Mouse (Mus musculus): Measurements from ENCODE around the gene Slc2a3. TPM values are rescaled to one million over a fixed set of nuclear protein-coding genes. Genes with fewer than 3 reads are reported as not detected.
"Not testable (repeated sequence)": the region's sequence is repeated elsewhere in the genome, so short reads cannot be mapped to it uniquely, and the experiment has no call there.

Slc2a3 gene
- polyA plus RNA-seq, 1 experiment from 2014 or later: 28.4 TPM

DNA sequence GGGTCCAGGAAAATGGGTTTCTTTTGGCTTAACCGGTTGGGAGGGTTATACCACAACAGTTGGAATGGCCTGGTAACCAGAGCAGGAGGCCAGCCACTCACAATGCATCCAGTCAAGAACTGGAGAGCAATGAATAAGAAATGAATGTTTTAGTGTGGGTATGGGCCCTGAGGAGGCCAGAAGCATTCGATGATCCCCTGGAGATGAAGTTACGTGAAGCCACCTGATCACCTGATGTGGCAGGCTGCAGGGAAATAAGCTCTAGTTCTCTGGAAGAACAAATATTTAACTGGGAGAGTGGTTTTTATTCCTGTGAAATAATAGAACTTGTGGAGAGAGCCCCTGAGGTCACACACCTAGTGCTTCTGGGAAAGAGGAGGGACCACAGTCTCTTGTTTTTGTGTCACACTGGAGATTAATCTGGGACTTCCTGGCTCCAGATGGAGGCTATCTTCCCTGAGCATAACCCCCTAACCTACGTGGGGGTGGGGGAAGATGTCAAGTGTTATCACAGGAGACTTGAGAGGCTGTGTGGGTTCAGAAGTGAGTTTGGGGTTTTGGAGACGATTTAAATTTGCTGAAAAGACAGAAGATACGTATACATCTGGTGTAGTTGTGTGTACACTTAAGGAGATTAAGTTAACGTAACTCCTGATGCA is 86.6 kb downstream of the Slc2a3 start:
- DNase-seq: no peak
- H3K4me1 ChIP-seq (ENCODE audit: control insufficient read depth, insufficient read depth, low read length): 0 out of 2 replicates have a peak, but pooled peaks cover 9% of the 10 kb centered on the region
- 58% methylated on average over 7 of the region's 7 CpGs for WGBS

DNA sequence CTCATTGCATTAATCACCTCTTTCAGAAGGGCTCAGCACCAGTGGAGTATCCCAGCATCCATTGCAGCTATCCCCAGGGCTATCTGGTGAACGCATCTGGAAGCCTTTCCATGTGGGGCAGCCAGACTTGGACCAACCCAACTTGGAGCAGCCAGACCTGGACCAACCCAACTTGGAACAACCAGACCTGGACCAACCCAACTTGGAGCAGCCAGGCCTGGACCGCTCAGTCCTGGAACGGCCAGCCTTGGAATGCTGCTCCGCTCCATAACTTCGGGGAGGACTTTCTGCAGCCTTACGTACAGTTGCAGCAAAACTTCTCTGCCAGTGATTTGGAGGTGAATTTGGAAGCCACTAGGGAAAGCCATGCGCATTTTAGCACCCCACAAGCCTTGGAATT is 88.3 kb downstream of the Slc2a3 start:
- not testable (repeated sequence) for H3K27me3 ChIP-seq (ENCODE audit: control insufficient read depth, insufficient read depth, low read length); H3K9me3 ChIP-seq (ENCODE audit: control insufficient read depth, low read length); H3K4me2 ChIP-seq (ENCODE audit: low read length); H3K4me1 ChIP-seq (ENCODE audit: control insufficient read depth, insufficient read depth, low read length); DNase-seq; H3K36me3 ChIP-seq (ENCODE audit: control insufficient read depth, insufficient read depth, low read length); H3K4me3 ChIP-seq (replicated peaks; ENCODE audit: low read depth, low read length); H3K9ac ChIP-seq (replicated peaks; ENCODE audit: low read length); ATAC-seq (ENCODE audit: low FRiP score, low TSS enrichment); H3K27ac ChIP-seq (replicated peaks; ENCODE audit: low read depth, low read length)
- WGBS: 92% methylated on average over 7 of the region's 7 CpGs

More for the DNA sequence above, 86.6 kb downstream of the Slc2a3 start:
- H3K36me3 ChIP-seq (ENCODE audit: control insufficient read depth, insufficient read depth, low read length): no peaks in the 10 kb centered on the region
- no peak overlapping the region for H3K4me2 ChIP-seq (ENCODE audit: low read length)
- no peaks in the 10 kb centered on the region for H3K9me3 ChIP-seq (ENCODE audit: control insufficient read depth, low read length)
- no peak overlapping the region for H3K4me3 ChIP-seq (replicated peaks; ENCODE audit: low read depth, low read length)
- H3K27ac ChIP-seq (replicated peaks; ENCODE audit: low read depth, low read length): no peak overlapping the region
- ATAC-seq (ENCODE audit: low FRiP score, low TSS enrichment): no peak
- H3K9ac ChIP-seq (replicated peaks; ENCODE audit: low read length): no peak overlapping the region
- no peaks in the 10 kb centered on the region for H3K27me3 ChIP-seq (ENCODE audit: control insufficient read depth, insufficient read depth, low read length)

DNA sequence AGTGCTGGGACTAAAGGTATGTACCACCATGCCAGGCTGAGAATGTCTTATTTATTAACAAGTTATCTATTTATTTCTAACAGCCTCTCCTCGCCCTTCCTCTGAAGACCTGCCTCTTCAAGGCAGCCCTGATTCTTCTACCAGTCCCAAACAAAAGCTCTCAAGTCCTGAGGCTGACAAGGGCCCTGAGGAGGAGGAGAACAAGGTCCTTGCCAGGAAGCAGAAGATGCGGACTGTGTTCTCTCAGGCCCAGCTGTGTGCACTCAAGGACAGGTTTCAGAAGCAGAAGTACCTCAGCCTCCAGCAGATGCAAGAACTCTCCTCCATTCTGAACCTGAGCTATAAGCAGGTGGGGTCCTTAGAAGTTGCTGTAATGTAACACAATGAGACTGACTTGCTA is 90.0 kb downstream of the Slc2a3 start:
- Histone ChIP-seq H3K36me3 (ENCODE audit: control insufficient read depth, insufficient read depth, low read length) (no peaks in the 10 kb centered on the region), H3K4me1 (ENCODE audit: control insufficient read depth, insufficient read depth, low read length) (0 out of 2 replicates have a peak, but pooled peaks cover 9% of the 10 kb centered on the region), H3K27me3 (ENCODE audit: control insufficient read depth, insufficient read depth, low read length) (no peaks in the 10 kb centered on the region), H3K4me3 (replicated peaks; ENCODE audit: low read depth, low read length) (no peak overlapping the region), H3K27ac (replicated peaks; ENCODE audit: low read depth, low read length) (no peak overlapping the region), H3K9me3 (ENCODE audit: control insufficient read depth, low read length) (no peaks in the 10 kb centered on the region), H3K9ac (replicated peaks; ENCODE audit: low read length) (no peak overlapping the region), H3K4me2 (ENCODE audit: low read length) (no peak overlapping the region)
- ATAC-seq (ENCODE audit: low FRiP score, low TSS enrichment) (no peak), DNase-seq (no peak)
- 91% methylated on average over 2 of the region's 2 CpGs for WGBS

DNA sequence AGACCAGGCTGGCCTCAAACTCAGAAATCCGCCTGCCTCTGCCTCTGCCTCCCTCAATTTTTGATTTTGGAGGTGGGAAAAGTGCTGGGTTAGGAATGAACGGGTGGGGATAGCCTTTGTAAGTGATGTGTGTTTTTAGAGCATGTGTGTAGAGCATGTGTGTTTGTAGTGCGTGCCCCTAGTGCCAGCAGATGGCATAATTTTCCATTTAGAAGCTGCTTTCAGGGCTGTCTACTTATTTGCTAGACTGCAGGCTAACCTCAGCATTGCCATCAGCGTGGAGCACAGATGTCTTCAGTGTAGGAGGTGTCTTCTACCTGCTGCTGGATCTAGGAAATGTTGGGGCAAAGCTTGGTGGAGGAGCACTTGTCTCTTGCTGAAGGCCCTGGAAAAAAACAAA is 92.6 kb downstream of the Slc2a3 start:
- no peaks in the 10 kb centered on the region for H3K27me3 ChIP-seq (ENCODE audit: control insufficient read depth, insufficient read depth, low read length)
- ATAC-seq (ENCODE audit: low FRiP score, low TSS enrichment) (no peak), DNase-seq (no peak)
- H3K4me1 ChIP-seq (ENCODE audit: control insufficient read depth, insufficient read depth, low read length): no peaks in the 10 kb centered on the region
- no peak overlapping the region for H3K4me2 ChIP-seq (ENCODE audit: low read length)
- no peaks in the 10 kb centered on the region for H3K36me3 ChIP-seq (ENCODE audit: control insufficient read depth, insufficient read depth, low read length)
- no peak overlapping the region for H3K4me3 ChIP-seq (replicated peaks; ENCODE audit: low read depth, low read length)
- no peaks in the 10 kb centered on the region for H3K9me3 ChIP-seq (ENCODE audit: control insufficient read depth, low read length)
- WGBS: 79% methylated on average over 4 of the region's 4 CpGs
- H3K27ac ChIP-seq (replicated peaks; ENCODE audit: low read depth, low read length): no peak overlapping the region
- H3K9ac ChIP-seq (replicated peaks; ENCODE audit: low read length): no peak overlapping the region

DNA sequence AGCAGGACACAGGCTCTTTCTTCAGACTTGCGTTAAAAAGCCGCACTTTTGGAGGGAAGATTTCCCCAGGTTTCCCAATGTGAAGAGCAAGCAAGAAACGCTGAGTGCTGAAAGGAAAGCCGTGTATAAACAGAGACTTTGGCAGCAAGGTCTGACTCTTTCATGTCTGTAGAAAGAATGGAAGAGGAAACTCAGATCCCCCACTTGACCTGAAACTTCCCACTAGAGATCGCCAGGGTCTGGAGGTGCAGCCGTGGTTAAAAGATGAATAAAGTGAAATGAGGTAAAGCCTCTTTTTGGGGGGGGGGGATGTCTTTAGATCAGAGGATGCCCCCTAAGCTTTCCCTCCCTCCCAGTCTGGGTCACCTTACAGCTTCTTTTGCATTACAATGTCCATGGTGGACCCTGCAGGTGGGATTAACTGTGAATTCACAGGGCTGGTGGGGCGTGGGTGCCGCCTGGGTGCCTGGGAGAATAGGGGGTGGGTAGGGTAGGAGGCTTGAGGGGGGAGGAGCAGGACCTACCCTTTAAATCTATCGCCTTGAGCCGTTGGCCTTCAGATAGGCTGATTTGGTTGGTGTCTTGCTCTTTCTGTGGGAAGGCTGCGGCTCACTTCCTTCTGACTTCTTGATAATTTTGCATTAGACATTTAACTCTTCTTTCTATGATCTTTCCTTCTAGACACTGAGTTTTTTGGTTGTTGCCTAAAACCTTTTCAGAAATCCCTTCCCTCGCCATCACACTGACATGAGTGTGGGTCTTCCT is 94.2 kb downstream of the Slc2a3 start, which contains the start of gene Nanog:
Gene Nanog (plus strand): TSS at position 454 of the 765 bp plus-strand sequence.
- DNase-seq (no peak), ATAC-seq (ENCODE audit: low FRiP score, low TSS enrichment) (no peak)
- 21% methylated on average over 12 of the region's 12 CpGs for WGBS
- Histone ChIP-seq H3K9me3 (ENCODE audit: control insufficient read depth, low read length) (no peaks in the 10 kb centered on the region), H3K9ac (replicated peaks; ENCODE audit: low read length) (no peak within 1 kb of the TSS), H3K4me1 (ENCODE audit: control insufficient read depth, insufficient read depth, low read length) (peaks cover 5% of the 10 kb centered on the region; the same call in 1 of the 2 replicates), H3K4me3 (replicated peaks; ENCODE audit: low read depth, low read length) (no peak within 1 kb of the TSS), H3K27ac (replicated peaks; ENCODE audit: low read depth, low read length) (no peak within 1 kb of the TSS), H3K27me3 (ENCODE audit: control insufficient read depth, insufficient read depth, low read length) (no peaks in the 10 kb centered on the region), H3K4me2 (ENCODE audit: low read length) (no peak within 1 kb of the TSS), H3K36me3 (ENCODE audit: control insufficient read depth, insufficient read depth, low read length) (no peaks in the 10 kb centered on the region)

DNA sequence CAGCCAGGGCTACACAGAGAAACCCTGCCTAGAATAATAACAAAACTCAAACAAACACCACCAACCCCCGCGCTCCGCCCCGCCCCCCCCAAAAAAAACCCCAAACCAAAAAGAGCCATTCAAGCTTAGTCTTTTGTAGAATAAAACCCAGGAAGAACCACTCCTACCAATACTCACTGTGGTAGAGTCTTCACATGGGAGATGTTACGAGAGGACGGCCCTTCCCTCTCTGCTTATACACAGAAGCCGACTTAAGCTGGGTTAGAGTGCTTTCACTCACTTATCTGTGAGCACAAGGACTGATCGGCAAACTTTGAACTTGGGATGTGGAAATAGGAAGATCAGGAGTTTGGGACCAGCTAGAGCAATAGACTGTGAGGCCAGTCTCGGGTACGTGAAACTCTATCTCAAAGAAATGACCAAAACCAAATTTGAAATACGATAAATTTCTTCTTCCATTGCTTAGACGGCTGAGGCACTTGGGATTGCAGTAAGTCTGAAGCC is 95.1 kb downstream of the Slc2a3 start:
- H3K27ac ChIP-seq (replicated peaks; ENCODE audit: low read depth, low read length): no peak overlapping the region
- ATAC-seq (ENCODE audit: low FRiP score, low TSS enrichment) (no peak), DNase-seq (no peak)
- H3K9me3 ChIP-seq (ENCODE audit: control insufficient read depth, low read length): no peaks in the 10 kb centered on the region
- no peak overlapping the region for H3K9ac ChIP-seq (replicated peaks; ENCODE audit: low read length)
- H3K4me3 ChIP-seq (replicated peaks; ENCODE audit: low read depth, low read length): no peak overlapping the region
- H3K27me3 ChIP-seq (ENCODE audit: control insufficient read depth, insufficient read depth, low read length): no peaks in the 10 kb centered on the region
- no peaks in the 10 kb centered on the region for H3K36me3 ChIP-seq (ENCODE audit: control insufficient read depth, insufficient read depth, low read length)
- no peak overlapping the region for H3K4me2 ChIP-seq (ENCODE audit: low read length)
- peaks cover 5% of the 10 kb centered on the region; the same call in 1 of the 2 replicates for H3K4me1 ChIP-seq (ENCODE audit: control insufficient read depth, insufficient read depth, low read length)
- 67% methylated on average over 12 of the region's 12 CpGs for WGBS

DNA sequence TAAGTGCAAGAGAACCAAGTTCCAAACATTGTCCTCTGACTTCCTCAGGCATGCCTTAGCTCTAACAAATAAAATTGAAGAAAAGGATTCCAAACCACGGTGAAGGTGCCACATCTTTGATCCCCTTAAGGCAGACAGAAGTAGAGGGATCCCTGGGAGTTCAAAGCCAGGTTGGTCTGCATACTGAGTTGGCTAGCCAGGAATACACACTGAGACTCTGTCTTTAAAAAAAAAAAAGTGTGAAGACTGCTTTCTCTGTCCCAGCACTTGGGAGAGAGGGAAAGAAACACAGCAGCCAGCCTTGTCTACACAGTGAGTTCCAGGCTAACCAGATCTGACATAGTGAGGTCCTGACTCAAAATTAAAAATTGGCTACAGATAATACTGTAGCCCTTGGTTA is 97.7 kb downstream of the Slc2a3 start:
- Histone ChIP-seq H3K27ac (replicated peaks; ENCODE audit: low read depth, low read length) (no peak overlapping the region), H3K4me2 (ENCODE audit: low read length) (no peak overlapping the region), H3K9me3 (ENCODE audit: control insufficient read depth, low read length) (no peaks in the 10 kb centered on the region), H3K9ac (replicated peaks; ENCODE audit: low read length) (no peak overlapping the region), H3K4me3 (replicated peaks; ENCODE audit: low read depth, low read length) (no peak overlapping the region), H3K4me1 (ENCODE audit: control insufficient read depth, insufficient read depth, low read length) (peaks cover 5% of the 10 kb centered on the region; the same call in 1 of the 2 replicates), H3K36me3 (ENCODE audit: control insufficient read depth, insufficient read depth, low read length) (no peaks in the 10 kb centered on the region), H3K27me3 (ENCODE audit: control insufficient read depth, insufficient read depth, low read length) (no peaks in the 10 kb centered on the region)
- DNase-seq (no peak), ATAC-seq (ENCODE audit: low FRiP score, low TSS enrichment) (no peak)
- 28% methylated on average over 1 of the region's 1 CpGs for WGBS

DNA sequence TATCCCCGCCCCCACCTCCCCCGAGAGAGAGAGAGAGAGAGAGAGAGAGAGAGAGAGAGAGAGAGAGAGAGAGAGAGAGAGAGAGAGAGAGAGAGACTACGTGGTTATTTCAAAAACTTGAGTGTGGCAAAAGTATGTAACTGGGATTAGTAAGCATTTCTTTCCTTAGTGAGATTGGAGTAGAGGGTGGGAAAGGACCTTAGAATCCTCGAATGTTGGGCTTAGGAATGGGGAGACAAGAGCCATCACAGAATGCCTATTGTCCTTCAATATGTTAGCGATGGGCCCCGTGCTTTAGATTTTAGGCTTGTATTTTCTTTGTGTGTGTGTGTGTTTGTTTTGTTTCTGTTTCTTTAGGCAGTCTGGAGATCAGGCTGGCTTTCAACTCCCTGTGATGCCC is 98.2 kb downstream of the Slc2a3 start:
- Histone ChIP-seq H3K4me2 (ENCODE audit: low read length) (no peak overlapping the region), H3K4me1 (ENCODE audit: control insufficient read depth, insufficient read depth, low read length) (peaks cover 5% of the 10 kb centered on the region; the same call in 1 of the 2 replicates), H3K9me3 (ENCODE audit: control insufficient read depth, low read length) (no peaks in the 10 kb centered on the region), H3K9ac (replicated peaks; ENCODE audit: low read length) (no peak overlapping the region), H3K27me3 (ENCODE audit: control insufficient read depth, insufficient read depth, low read length) (no peaks in the 10 kb centered on the region), H3K4me3 (replicated peaks; ENCODE audit: low read depth, low read length) (no peak overlapping the region), H3K27ac (replicated peaks; ENCODE audit: low read depth, low read length) (no peak overlapping the region), H3K36me3 (ENCODE audit: control insufficient read depth, insufficient read depth, low read length) (no peaks in the 10 kb centered on the region)
- no peak for ATAC-seq (ENCODE audit: low FRiP score, low TSS enrichment)
- WGBS: 12% methylated on average over 6 of the region's 6 CpGs
- DNase-seq: no peak

All from midbrain, embryonic 14.5 days (tissue).